Mouse (Mus musculus) liver, embryonic 16.5 days (tissue): ENCODE data around the gene Frem1. TPM values are rescaled to one million over a fixed set of nuclear protein-coding genes. Genes with fewer than 3 reads are reported as not detected.

ENCODE experiments used
- ATAC-seq: fragments of 200-750 bp; cut with Nextera tagmentation; 2 replicates; pipeline ENCODE4 v1.8.0; 2017; ENCODE audit warnings: low read depth, mild to moderate bottlenecking, moderate number of reproducible peaks, moderate library complexity
- H3K27ac ChIP-seq: fragments of 300-500 bp; sonication (generic); 2 replicates; pipeline ENCODE4 v1.5.1; 2014; ENCODE audit warnings: mild to moderate bottlenecking, low read length
- H3K27me3 ChIP-seq: fragments of 300-500 bp; sonication (generic); 2 replicates; pipeline ENCODE4 v1.6.1; 2014; ENCODE audit warnings: low read depth, low read length, mixed read lengths; ENCODE audit not compliant: control insufficient read depth, insufficient read depth
- H3K36me3 ChIP-seq: fragments of 300-500 bp; sonication (generic); 2 replicates; pipeline ENCODE4 v1.6.1; 2014; ENCODE audit warnings: mild to moderate bottlenecking; ENCODE audit not compliant: control insufficient read depth, insufficient read depth
- H3K4me1 ChIP-seq: fragments of 300-500 bp; sonication (generic); 2 replicates; pipeline ENCODE4 v1.6.1; 2014; ENCODE audit warnings: low read depth, low read length, mixed read lengths; ENCODE audit not compliant: control insufficient read depth
- H3K4me2 ChIP-seq: fragments of 300-500 bp; sonication (generic); 2 replicates; pipeline ENCODE4 v1.6.1; 2014; ENCODE audit warnings: low read depth, low read length, mixed read lengths
- H3K4me3 ChIP-seq: fragments of 300-500 bp; sonication (generic); 2 replicates; pipeline ENCODE4 v1.5.1; 2014; ENCODE audit warnings: low read depth, mild to moderate bottlenecking, low read length
- H3K9ac ChIP-seq: fragments of 300-500 bp; sonication (generic); 2 replicates; pipeline ENCODE4 v1.6.1; 2014; ENCODE audit warnings: low read depth, low read length
- H3K9me3 ChIP-seq: fragments of 300-500 bp; sonication (generic); replicated peaks from 2 replicates; pipeline ENCODE4 v1.6.1; 2016; ENCODE audit warnings: low read length; ENCODE audit not compliant: control insufficient read depth
- WGBS: fragments of 180-500 bp; shearing (Covaris S2); extraction: QIAGEN DNeasy Blood & Tissue Kit; methylation state at CpG from one replicate; pipeline ENCODE4 v1.1.7; 2014; ENCODE audit not compliant: insufficient replicate concordance; 5-methylcytosine and 5-hydroxymethylcytosine counted together
- polyA plus RNA-seq: library from polyadenylated mRNA; unstranded; fragments of >200 nt; fragmentation: Nextera tagmentation; extraction: Ambion mirVana; gene quantifications from 2 replicates; pipeline ENCODE4 v1.2.1, GENCODE M21; 2015

Frem1 gene
- polyA plus RNA-seq, 1 experiment from 2014 or later: 0.63 TPM

DNA sequence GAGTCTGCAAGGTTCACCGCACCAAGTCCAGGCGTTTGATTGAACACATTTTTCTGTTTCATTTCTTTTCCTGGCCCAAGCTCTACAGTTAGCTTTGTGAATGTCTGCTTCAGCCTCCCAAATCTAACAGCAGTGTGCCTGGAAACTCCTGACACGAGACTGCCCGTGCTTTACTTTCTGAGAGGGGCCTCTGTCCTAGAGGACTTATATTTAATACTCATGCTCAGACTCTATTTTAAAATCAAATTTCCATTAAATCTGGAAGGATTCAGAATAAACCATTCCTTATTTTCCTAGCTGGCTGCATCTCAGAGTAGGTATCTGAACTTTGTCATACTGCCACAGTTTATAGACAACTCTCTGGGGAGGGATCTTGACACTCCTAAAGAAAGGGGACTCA, 161.6 kb downstream of the Frem1 start:
- Histone ChIP-seq H3K4me1 (no peaks in the 10 kb centered on the region), H3K4me2 (no peak overlapping the region), H3K27me3 (no peaks in the 10 kb centered on the region), H3K36me3 (no peaks in the 10 kb centered on the region), H3K27ac (no peak overlapping the region), H3K9me3 (no peaks in the 10 kb centered on the region), H3K9ac (no peak overlapping the region), H3K4me3 (no peak overlapping the region)
- WGBS: 54% methylated on average over 4 of the region's 4 CpGs
- no peak for ATAC-seq

DNA sequence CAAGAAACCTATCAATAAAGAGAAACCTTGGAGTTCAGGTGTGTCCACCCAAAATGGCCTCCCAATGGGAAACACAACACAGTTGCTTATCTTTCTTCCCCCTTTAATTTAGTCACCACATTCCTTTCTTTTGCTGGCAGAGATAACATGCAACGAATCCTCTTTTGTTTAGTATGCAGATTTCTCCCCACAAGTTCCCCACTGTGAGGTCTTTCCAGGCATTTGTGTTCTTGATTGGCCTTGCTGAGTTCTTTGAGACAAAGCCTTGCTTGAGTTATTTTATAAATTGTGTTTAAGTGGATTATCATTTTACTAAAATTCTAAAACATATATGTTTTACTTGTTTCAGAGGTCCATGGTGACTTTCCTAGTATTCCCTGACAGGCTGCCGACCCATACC, 166.0 kb downstream of the Frem1 start:
- WGBS: 46% methylated on average over 2 of the region's 2 CpGs
- no peaks in the 10 kb centered on the region for H3K36me3 ChIP-seq
- no peak overlapping the region for H3K9ac ChIP-seq
- no peaks in the 10 kb centered on the region for H3K27me3 ChIP-seq
- ATAC-seq: no peak
- no peaks in the 10 kb centered on the region for H3K9me3 ChIP-seq
- no peaks in the 10 kb centered on the region for H3K4me1 ChIP-seq
- no peak overlapping the region for H3K27ac ChIP-seq
- H3K4me3 ChIP-seq: no peak overlapping the region
- H3K4me2 ChIP-seq: no peak overlapping the region

DNA sequence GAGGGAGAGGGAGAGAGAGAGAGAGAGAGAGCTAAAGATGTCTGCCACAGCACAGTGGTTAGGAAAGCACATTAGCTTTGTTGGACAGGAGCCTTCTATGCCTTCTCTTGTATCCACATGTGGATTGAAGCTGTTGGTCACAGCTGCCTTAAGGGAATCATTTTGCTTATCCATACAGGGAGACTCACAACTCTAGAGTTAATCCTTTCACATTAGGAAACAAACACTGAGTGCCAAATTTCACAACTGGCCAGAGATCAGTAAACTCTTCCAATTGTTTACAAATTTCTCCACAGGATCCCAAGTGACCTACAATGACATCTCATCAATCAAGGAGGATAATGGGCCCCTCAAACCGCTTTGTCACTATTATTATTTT, 166.6 kb downstream of the Frem1 start:
- no peak overlapping the region for H3K4me3 ChIP-seq
- WGBS: 40% methylated on average over 1 of the region's 1 CpGs
- no peak overlapping the region for H3K9ac ChIP-seq
- no peak overlapping the region for H3K4me2 ChIP-seq
- H3K9me3 ChIP-seq: no peaks in the 10 kb centered on the region
- H3K27ac ChIP-seq: no peak overlapping the region
- H3K4me1 ChIP-seq: no peaks in the 10 kb centered on the region
- H3K27me3 ChIP-seq: no peaks in the 10 kb centered on the region
- ATAC-seq: no peak
- no peaks in the 10 kb centered on the region for H3K36me3 ChIP-seq

DNA sequence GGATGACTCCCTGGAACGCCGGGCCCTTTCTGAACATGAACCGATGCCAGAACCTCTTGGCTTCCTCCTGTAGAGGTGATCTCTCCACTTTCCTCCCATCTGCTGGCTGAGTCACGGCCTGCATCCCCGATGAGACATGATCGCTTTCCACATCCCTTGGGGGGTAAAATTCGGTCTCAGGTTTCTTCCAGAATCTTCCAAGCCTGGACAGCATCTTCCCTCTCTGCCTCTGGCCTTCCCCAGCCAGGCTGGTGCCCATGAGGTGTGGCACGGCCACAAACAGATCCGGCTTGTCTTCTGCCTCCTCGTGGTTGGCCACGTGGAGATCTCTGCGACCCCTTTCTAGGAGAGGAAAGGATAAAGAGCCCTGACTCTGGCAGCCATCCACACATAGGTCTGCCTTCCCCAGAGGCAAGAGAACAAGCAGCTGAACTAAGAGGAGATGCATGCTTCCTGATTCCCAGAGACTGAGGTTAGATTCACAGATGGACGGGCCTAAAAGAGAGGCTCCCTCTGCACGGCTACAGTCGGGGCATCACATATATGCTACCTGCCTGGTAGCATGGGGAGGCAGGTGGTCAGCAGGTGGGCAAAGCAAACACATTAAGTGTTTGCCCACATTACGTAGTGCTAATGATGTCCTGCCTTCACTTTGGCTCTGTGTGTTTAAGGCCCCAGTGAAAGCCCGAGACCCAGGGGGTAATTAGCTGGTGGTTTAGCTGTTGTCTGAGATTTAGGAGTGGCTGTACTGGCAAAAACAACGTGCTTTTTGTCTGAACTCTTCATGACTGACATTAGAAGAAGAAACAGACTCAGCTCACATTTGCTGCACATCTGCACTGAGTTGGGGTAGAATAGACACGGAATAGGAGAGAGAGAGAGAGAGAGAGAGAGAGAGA, 167.3 kb downstream of the Frem1 start, which contains the start of gene Cer1:
Gene Cer1, minus strand, starts transcription at position 513 of the 899 bp plus-strand sequence.
- Histone ChIP-seq H3K36me3 (no peaks in the 10 kb centered on the region), H3K4me1 (no peaks in the 10 kb centered on the region), H3K27me3 (no peaks in the 10 kb centered on the region), H3K4me2 (no peak within 1 kb of the TSS), H3K9ac (no peak within 1 kb of the TSS), H3K9me3 (no peaks in the 10 kb centered on the region), H3K4me3 (no peak within 1 kb of the TSS), H3K27ac (no peak within 1 kb of the TSS)
- no peak for ATAC-seq
- WGBS: 60% methylated on average over 18 of the region's 19 CpGs

DNA sequence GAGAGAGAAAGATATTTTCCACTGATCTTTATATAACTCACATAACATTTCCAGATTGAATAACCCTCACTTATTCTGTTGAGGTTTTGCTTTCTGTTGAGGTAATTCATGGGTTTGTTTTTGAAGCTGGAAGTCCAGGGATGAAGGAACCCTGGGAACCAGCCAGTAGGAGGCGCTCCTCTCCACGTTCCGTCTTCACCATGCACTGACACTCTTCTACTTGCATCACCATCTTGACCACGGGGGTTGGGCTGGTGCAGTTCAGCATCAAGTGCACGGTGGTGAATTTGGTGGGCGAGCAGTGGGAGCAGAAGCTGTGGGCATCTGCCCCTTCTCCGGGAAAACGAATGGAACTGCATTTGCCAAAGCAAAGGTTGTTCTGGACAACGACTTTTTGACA, 169.6 kb downstream of the Frem1 start:
- no peak for ATAC-seq
- no peaks in the 10 kb centered on the region for H3K27me3 ChIP-seq
- H3K9ac ChIP-seq: no peak overlapping the region
- no peaks in the 10 kb centered on the region for H3K9me3 ChIP-seq
- H3K36me3 ChIP-seq: no peaks in the 10 kb centered on the region
- WGBS: 65% methylated on average over 9 of the region's 9 CpGs
- H3K4me1 ChIP-seq: no peaks in the 10 kb centered on the region
- H3K27ac ChIP-seq: no peak overlapping the region
- no peak overlapping the region for H3K4me2 ChIP-seq
- H3K4me3 ChIP-seq: no peak overlapping the region

DNA sequence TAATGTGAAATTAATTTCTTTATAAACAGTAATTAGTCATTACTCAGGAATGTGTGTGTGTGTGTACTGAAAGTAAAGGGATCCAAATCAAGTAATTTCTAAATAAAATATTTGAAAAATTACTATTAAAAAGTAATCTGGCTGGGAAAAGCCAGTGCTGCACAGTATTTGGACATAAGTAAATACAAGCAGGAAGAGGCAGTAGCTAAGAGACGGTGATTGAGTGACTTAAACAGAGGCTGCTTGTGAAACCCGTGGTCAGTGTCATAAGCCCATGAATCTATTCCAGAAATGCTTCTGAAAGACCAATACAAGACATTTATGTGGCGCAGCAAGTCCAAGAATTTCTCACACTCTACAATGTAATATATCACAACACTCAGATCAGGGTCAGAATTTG, 170.8 kb downstream of the Frem1 start:
- 52% methylated on average over 3 of the region's 3 CpGs for WGBS
- Histone ChIP-seq H3K9ac (no peak overlapping the region), H3K4me1 (no peaks in the 10 kb centered on the region), H3K4me2 (no peak overlapping the region), H3K9me3 (no peaks in the 10 kb centered on the region), H3K4me3 (no peak overlapping the region), H3K27me3 (no peaks in the 10 kb centered on the region), H3K36me3 (no peaks in the 10 kb centered on the region), H3K27ac (no peak overlapping the region)
- ATAC-seq: no peak

DNA sequence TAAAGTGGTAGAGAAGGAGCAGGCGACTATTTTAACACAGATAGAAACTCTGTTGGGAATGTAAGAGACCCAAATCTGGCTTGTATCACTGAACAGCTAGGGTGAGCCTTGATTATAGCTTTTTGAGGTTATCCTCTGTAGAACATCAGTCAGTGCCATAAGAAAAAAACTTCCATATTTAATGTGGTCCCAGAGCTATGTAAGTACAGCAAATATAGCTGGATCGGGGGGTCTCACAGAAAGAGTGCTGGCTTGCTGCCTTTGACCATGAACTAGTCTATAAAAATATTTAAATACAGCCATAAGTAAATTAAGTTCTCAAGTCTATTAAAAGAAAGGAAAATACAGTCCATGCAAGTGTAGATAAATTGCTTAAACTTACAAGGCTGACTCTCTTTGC, 171.9 kb downstream of the Frem1 start:
- no peak overlapping the region for H3K9ac ChIP-seq
- no peak overlapping the region for H3K4me2 ChIP-seq
- no peaks in the 10 kb centered on the region for H3K36me3 ChIP-seq
- no peak overlapping the region for H3K27ac ChIP-seq
- ATAC-seq: no peak
- H3K4me1 ChIP-seq: no peaks in the 10 kb centered on the region
- WGBS: 53% methylated on average over 2 of the region's 2 CpGs
- H3K4me3 ChIP-seq: no peak overlapping the region
- no peaks in the 10 kb centered on the region for H3K27me3 ChIP-seq
- H3K9me3 ChIP-seq: no peaks in the 10 kb centered on the region

DNA sequence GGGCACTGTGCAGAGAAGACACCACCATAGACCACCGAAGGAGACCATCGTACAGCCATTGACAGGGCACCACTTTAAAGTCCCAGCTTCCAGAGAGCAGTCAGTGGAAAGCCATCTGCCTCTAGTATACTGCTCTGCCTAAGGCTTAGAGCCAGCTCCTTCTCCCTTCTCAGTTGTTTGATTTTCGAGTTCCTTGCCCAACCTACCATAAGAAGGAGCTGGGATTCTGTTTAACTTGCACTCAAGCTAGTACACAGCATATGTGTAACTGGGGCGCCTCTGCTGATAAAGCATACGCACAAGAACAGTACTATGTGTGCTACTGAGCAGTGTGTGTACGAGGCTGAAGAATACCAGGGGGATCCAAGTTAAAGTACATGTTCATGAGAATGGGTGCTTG, 173.0 kb downstream of the Frem1 start:
- Histone ChIP-seq H3K36me3 (no peaks in the 10 kb centered on the region), H3K4me2 (no peak overlapping the region), H3K9me3 (no peaks in the 10 kb centered on the region), H3K27ac (no peak overlapping the region), H3K27me3 (no peaks in the 10 kb centered on the region), H3K4me1 (no peaks in the 10 kb centered on the region; the same call in 1 of the 2 replicates), H3K9ac (no peak overlapping the region), H3K4me3 (no peak overlapping the region)
- no peak for ATAC-seq
- 55% methylated on average over 6 of the region's 6 CpGs for WGBS

DNA sequence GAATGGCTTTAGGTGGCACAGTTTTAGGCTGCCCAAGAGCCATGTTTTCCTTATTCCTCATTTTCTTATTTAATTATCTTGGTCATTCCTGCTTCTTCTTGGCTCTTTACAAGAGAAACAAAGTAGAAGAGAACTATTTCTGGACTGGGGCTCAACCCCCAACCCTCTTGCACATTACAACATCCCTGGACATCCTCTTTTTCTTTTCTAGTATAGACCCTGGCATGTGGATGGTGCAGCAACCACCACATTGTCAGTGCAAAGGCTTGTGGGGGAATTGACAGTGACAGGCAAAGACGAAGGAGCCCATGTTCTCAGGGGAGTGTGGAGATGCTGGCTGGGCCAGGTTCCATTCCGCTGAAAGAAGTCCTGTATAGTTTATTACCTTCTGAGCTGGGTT, 175.5 kb downstream of the Frem1 start:
- Histone ChIP-seq H3K36me3 (no peaks in the 10 kb centered on the region), H3K9ac (no peak overlapping the region), H3K4me2 (no peak overlapping the region), H3K27me3 (no peaks in the 10 kb centered on the region), H3K27ac (no peak overlapping the region), H3K4me1 (no peaks in the 10 kb centered on the region; the same call in 1 of the 2 replicates), H3K9me3 (no peaks in the 10 kb centered on the region), H3K4me3 (no peak overlapping the region)
- ATAC-seq: no peak
- WGBS: 44% methylated on average over 2 of the region's 2 CpGs
